Mouse (Mus musculus) fat pad, adult 2 months (tissue): ENCODE measurements around the gene I830077J02Rik.

ENCODE experiments used
- DNase-seq: peaks from one replicate; pipeline ENCODE4 v3.0.0-alpha.2; 2011; ENCODE audit warnings: low read depth, low spot score; ENCODE audit errors: extremely low read depth

The I830077J02Rik gene

GRCm38 (mm10) chr3:105932240-105933071, at the start of gene I830077J02Rik:
Gene I830077J02Rik (minus strand): TSS chr3:105932664.
- no peak for DNase-seq

- no peak for DNase-seq
Observed at GRCm38 (mm10) chr3:105974174-105974573, 41.7 kb upstream of the I830077J02Rik start.

GRCm38 (mm10) chr3:105973411-105973810, 40.9 kb upstream of the I830077J02Rik start, which contains the start of gene Ovgp1:
Gene Ovgp1 (plus strand): TSS chr3:105973711.
- no peak for DNase-seq

- DNase-seq: no peak
Observed at GRCm38 (mm10) chr3:105971831-105972446, 39.5 kb upstream of the I830077J02Rik start.

GRCm38 (mm10) chr3:105960700-105961099, 28.2 kb upstream of the I830077J02Rik start:
- DNase-seq: no peak

- no peak for DNase-seq
Observed at GRCm38 (mm10) chr3:105959999-105960398, 27.5 kb upstream of the I830077J02Rik start, which contains the start of gene Atp5f1. Gene Atp5f1 (minus strand): TSS chr3:105960099.

GRCm38 (mm10) chr3:105959585-105959984, 27.1 kb upstream of the I830077J02Rik start:
- no peak for DNase-seq

GRCm38 (mm10) chr3:105958974-105959580, 26.6 kb upstream of the I830077J02Rik start, which contains the start of gene Wdr77:
Gene Wdr77 (plus strand): TSS chr3:105959369.
- DNase-seq: peak; percentile 83

GRCm38 (mm10) chr3:105958204-105958603, 25.7 kb upstream of the I830077J02Rik start:
- no peak for DNase-seq

- DNase-seq: no peak
Observed at GRCm38 (mm10) chr3:105957235-105957634, 24.8 kb upstream of the I830077J02Rik start.

GRCm38 (mm10) chr3:105951348-105951747, 18.9 kb upstream of the I830077J02Rik start:
- no peak for DNase-seq

GRCm38 (mm10) chr3:105936111-105936510, 3.6 kb upstream of the I830077J02Rik start:
- no peak for DNase-seq

- DNase-seq: no peak
Observed at GRCm38 (mm10) chr3:105935033-105935432, 2.6 kb upstream of the I830077J02Rik start.

- DNase-seq: peak; percentile 8
Observed at GRCm38 (mm10) chr3:105933926-105934325, 1.5 kb upstream of the I830077J02Rik start.

GRCm38 (mm10) chr3:105931095-105931494, 1.4 kb downstream of the I830077J02Rik start:
- no peak for DNase-seq

- no peak for DNase-seq
Observed at GRCm38 (mm10) chr3:105929821-105930220, 2.6 kb downstream of the I830077J02Rik start.

GRCm38 (mm10) chr3:105928781-105929180, 3.7 kb downstream of the I830077J02Rik start:
- DNase-seq: no peak

- DNase-seq: no peak
Observed at GRCm38 (mm10) chr3:105928195-105928569, 4.3 kb downstream of the I830077J02Rik start.

GRCm38 (mm10) chr3:105927561-105928194, 4.8 kb downstream of the I830077J02Rik start:
- DNase-seq: no peak

GRCm38 (mm10) chr3:105924616-105925015, 7.8 kb downstream of the I830077J02Rik start:
- DNase-seq: no peak

GRCm38 (mm10) chr3:105921959-105922358, 10.5 kb downstream of the I830077J02Rik start:
- DNase-seq: no peak
